Mouse (Mus musculus) CH12.LX (cell line): ENCODE results near the gene Cabp5. TPM values are rescaled to one million over a fixed set of nuclear protein-coding genes. Genes with fewer than 3 reads are reported as not detected.
"Not testable (repeated sequence)": the region's sequence is repeated elsewhere in the genome, so short reads cannot be mapped to it uniquely, and the experiment has no call there.

Experiments used
- DNase-seq: peaks from one replicate; pipeline ENCODE4 v3.0.0-alpha.2; 2013; ENCODE audit errors: extremely low read depth
- H3K27ac ChIP-seq: 2 replicates; pipeline ENCODE4 v1.5.1; 2012; ENCODE audit warnings: low read depth, mild to moderate bottlenecking, control low read depth, moderate library complexity; ENCODE audit not compliant: insufficient read depth
- H3K27me3 ChIP-seq: replicated peaks from 2 replicates; pipeline ENCODE3; 2012; ENCODE audit warnings: inconsistent platforms
- H3K36me3 ChIP-seq, 2 experiments: replicated peaks in 1 of 2; 2 replicates each; pipeline versions ENCODE3 to v1.6.1; 2012; ENCODE audit warnings: inconsistent platforms in 1 of 2, low read length in 1 of 2, mild to moderate bottlenecking in 1 of 2, mixed read lengths in 1 of 2, moderate library complexity in 1 of 2; ENCODE audit not compliant: control insufficient read depth in 1 of 2, insufficient read depth in 1 of 2
- H3K4me1 ChIP-seq, 2 experiments: 2 replicates each; pipeline ENCODE4 v1.6.1; 2012; ENCODE audit warnings: inconsistent platforms in 1 of 2, moderate library complexity in 1 of 2; ENCODE audit not compliant: insufficient read depth in 2 of 2, control insufficient read depth in 1 of 2
- H3K4me2 ChIP-seq: 2 replicates; pipeline ENCODE4 v1.6.1; 2012; ENCODE audit warnings: low read depth, mild to moderate bottlenecking, control low read depth; ENCODE audit not compliant: poor library complexity, insufficient read depth, severe bottlenecking
- H3K4me3 ChIP-seq, 3 experiments: fragments of 150-350 bp in 1 of 3; sonication (generic) in 1 of 3; replicated peaks in 1 of 3; 2 replicates each; pipeline versions ENCODE3 to v1.5.1; 2011 to 2012; ENCODE audit warnings: low read depth in 2 of 3, low read length in 2 of 3, mild to moderate bottlenecking in 2 of 3, moderate library complexity in 2 of 3, control low read depth in 1 of 3, improper control_type of control experiment in 1 of 3, inconsistent platforms in 1 of 3, mixed read lengths in 1 of 3; ENCODE audit not compliant: poor library complexity in 1 of 3
- H3K79me2 ChIP-seq: replicated peaks from 2 replicates; pipeline ENCODE4 v1.6.1; 2012; ENCODE audit warnings: mild to moderate bottlenecking, moderate library complexity; ENCODE audit not compliant: control insufficient read depth, poor library complexity, insufficient read depth, severe bottlenecking; ENCODE audit errors: extremely low read depth
- H3K9ac ChIP-seq: 2 replicates; pipeline ENCODE4 v1.6.1; 2012; ENCODE audit warnings: low read depth, mild to moderate bottlenecking, control low read depth, moderate library complexity; ENCODE audit not compliant: insufficient read depth
- H3K9me3 ChIP-seq: replicated peaks from 2 replicates; pipeline ENCODE3; 2012; ENCODE audit warnings: low read length, inconsistent platforms, mixed read lengths
- CHD1 ChIP-seq: IDR thresholded peaks from 2 replicates; pipeline ENCODE4 v1.6.1; 2012; ENCODE audit warnings: low read depth, low read length, improper control_type of control experiment, inconsistent platforms
- E2F4 ChIP-seq: IDR thresholded peaks from 2 replicates; pipeline ENCODE4 v1.6.1; 2011; ENCODE audit warnings: low read depth, low read length, improper control_type of control experiment; ENCODE audit not compliant: insufficient replicate concordance
- IRF4 ChIP-seq: IDR thresholded peaks from 2 replicates; pipeline ENCODE4 v1.6.1; 2014; ENCODE audit warnings: low read depth, mild to moderate bottlenecking, inconsistent platforms, low read length, improper control_type of control experiment
- JUN ChIP-seq: IDR thresholded peaks from 2 replicates; pipeline ENCODE4 v1.6.1; 2011; ENCODE audit warnings: low read depth, mild to moderate bottlenecking, low read length, improper control_type of control experiment, moderate library complexity; ENCODE audit not compliant: insufficient read depth
- MXI1 ChIP-seq: IDR thresholded peaks from 2 replicates; pipeline ENCODE4 v1.6.1; 2011; ENCODE audit warnings: mild to moderate bottlenecking, low read depth, low read length, improper control_type of control experiment
- ZC3H11A ChIP-seq: IDR thresholded peaks from 2 replicates; pipeline ENCODE4 v1.6.1; 2012; ENCODE audit warnings: low read depth, mild to moderate bottlenecking, inconsistent platforms, low read length, improper control_type of control experiment
- ZKSCAN1 ChIP-seq: IDR thresholded peaks from 2 replicates; pipeline ENCODE4 v1.6.1; 2012; ENCODE audit warnings: low read depth, inconsistent platforms, low read length, improper control_type of control experiment, borderline replicate concordance
- dilution Hi-C: fragments of 300-500 bp; cut with MboI; formaldehyde crosslinking; loops from 2 replicates; pipeline ENCODE4 v1.14.3; 2020; ENCODE audit warnings: low sequenced_read_pairs; ENCODE audit not compliant: extremely low pct_unique_long_range_greater_than_20kb, extremely low pct_ligation_motif_present
- in situ Hi-C: fragments of 300-500 bp; cut with MboI; formaldehyde crosslinking; loops from 3 replicates; pipeline ENCODE4 v1.14.3; 2019; ENCODE audit warnings: low sequenced_read_pairs, low pct_ligation_motif_present, low pct_unique_long_range_greater_than_20kb, mixed read lengths
- polyA plus RNA-seq: library from polyadenylated mRNA; unstranded; fragments of >175 nt; gene quantifications from 2 replicates; pipeline ENCODE4 v1.2.1, GENCODE M21; 2012; ENCODE audit warnings: low read depth; ENCODE audit not compliant: insufficient read length
- total RNA-seq, 2 experiments: library from RNA; depleted of rRNA; stranded (reverse); fragments of 300-350 nt in 1 of 2; fragments of >200 nt in 1 of 2; gene quantifications; 2 replicates each; pipeline ENCODE4 v1.2.3; 2012 to 2014

Cabp5 gene
- total and polyA plus RNA-seq, 3 experiments, result not detected

DNA sequence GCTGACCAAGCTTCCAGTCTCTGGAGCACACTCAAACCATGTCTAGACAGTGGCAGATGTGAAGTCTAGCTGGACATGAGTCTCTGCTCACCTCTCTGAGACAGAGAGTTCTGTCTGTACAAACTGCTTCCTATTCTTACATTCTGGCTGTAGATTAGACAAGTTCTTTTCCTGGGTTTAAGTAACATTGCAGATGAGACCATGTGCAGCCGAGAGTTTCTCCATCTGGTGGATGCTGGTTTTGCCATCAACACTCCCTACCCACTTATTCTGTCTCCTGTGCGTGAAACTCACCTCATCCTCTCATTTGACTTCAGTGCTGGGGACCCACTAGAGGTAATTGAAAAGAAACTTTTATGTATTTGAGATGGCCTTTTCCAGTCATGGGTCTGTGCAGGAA is 17.3 kb upstream of the Cabp5 start:
- no peak overlapping the region for H3K4me3 ChIP-seq
- H3K9me3 ChIP-seq, result no peaks in the 10 kb centered on the region
- H3K9ac ChIP-seq, result no peak overlapping the region
- H3K4me1 ChIP-seq, result no peaks in the 10 kb centered on the region
- no peaks in the 10 kb centered on the region for H3K36me3 ChIP-seq
- DNase-seq, result no peak
- TF ChIP-seq MXI1 (no peak), E2F4 (no peak), ZKSCAN1 (no peak), CHD1 (no peak), JUN (no peak), ZC3H11A (no peak), IRF4 (no peak)
- dilution Hi-C loops, result no loop called here
- no peaks in the 10 kb centered on the region for H3K27me3 ChIP-seq
- in situ Hi-C loops, result no loop called here
- no peaks in the 10 kb centered on the region for H3K79me2 ChIP-seq
- H3K27ac ChIP-seq, result no peak overlapping the region
- H3K4me2 ChIP-seq, result no peak overlapping the region

DNA sequence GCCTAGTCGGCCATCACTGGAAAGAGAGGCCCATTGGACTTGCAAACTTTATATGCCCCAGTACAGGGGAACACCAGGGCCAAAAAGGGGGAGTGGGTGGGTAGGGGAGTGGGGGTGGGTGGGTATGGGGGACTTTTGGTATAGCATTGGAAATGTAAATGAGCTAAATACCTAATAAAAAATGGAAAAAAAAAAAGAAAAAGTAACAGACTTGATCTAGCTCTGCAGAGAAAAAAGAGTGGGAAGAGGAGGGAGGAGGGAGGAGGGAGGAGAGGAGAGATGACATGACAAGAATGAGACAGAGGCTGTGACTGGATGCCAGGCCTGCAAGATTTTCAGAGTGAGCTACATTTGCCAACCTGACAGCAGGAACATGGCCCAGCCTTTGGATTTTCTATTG is 52.6 kb downstream of the Cabp5 start, which contains the start of gene Bsph1:
TSS of gene Bsph1 (plus strand) at position 301 of the 400 bp plus-strand sequence.
- H3K79me2 ChIP-seq, H3K9ac ChIP-seq, DNase-seq, H3K27ac ChIP-seq, dilution Hi-C loops, H3K4me1 ChIP-seq, H3K4me3 ChIP-seq, H3K4me2 ChIP-seq, H3K36me3 ChIP-seq, H3K9me3 ChIP-seq, in situ Hi-C loops: not testable (repeated sequence)
- H3K27me3 ChIP-seq, result peaks cover 14% of the 10 kb centered on the region

Other genes starting within 250 kb of the Cabp5 start
- gene Vmn1r88, start 238.6 kb upstream of the Cabp5 start, total RNA-seq (2012; rRNA removed), result 0.29 and 0.34 TPM in 2 replicates
- gene Vmn1r88, start 238.6 kb upstream of the Cabp5 start, total RNA-seq (2014; rRNA removed), result 0.03 TPM in 1 of 2 replicates, not detected in the other
- gene Vmn1r88, start 238.6 kb upstream of the Cabp5 start, polyA plus RNA-seq, result 0.07 and 0.10 TPM in 2 replicates
- not detected in 2 replicates for gene Vmn1r89, start 185.1 kb upstream of the Cabp5 start, total RNA-seq (2012; rRNA removed)
- not detected in 2 replicates for gene Vmn1r89, start 185.1 kb upstream of the Cabp5 start, total RNA-seq (2014; rRNA removed)
- gene Vmn1r89, start 185.1 kb upstream of the Cabp5 start, polyA plus RNA-seq, result not detected in 2 replicates
- 82.4 and 86.2 TPM in 2 replicates for gene Lig1, start 120.8 kb upstream of the Cabp5 start, total RNA-seq (2012; rRNA removed)
- gene Lig1, start 120.8 kb upstream of the Cabp5 start, total RNA-seq (2014; rRNA removed), result 34.8 and 42.0 TPM in 2 replicates
- gene Lig1, start 120.8 kb upstream of the Cabp5 start, polyA plus RNA-seq, result 163 and 204 TPM in 2 replicates
- gene Zswim9, start 119.4 kb upstream of the Cabp5 start, total RNA-seq (2012; rRNA removed), result 3.8 and 4.2 TPM in 2 replicates
- gene Zswim9, start 119.4 kb upstream of the Cabp5 start, total RNA-seq (2014; rRNA removed), result 1.2 and 1.3 TPM in 2 replicates
- gene Zswim9, start 119.4 kb upstream of the Cabp5 start, polyA plus RNA-seq, result 5.1 and 5.5 TPM in 2 replicates
- 0.17 and 0.55 TPM in 2 replicates for gene Pla2g4c, start 73.5 kb upstream of the Cabp5 start, total RNA-seq (2012; rRNA removed)
- 1.1 TPM in 2 replicates for gene Pla2g4c, start 73.5 kb upstream of the Cabp5 start, total RNA-seq (2014; rRNA removed)
- gene Pla2g4c, start 73.5 kb upstream of the Cabp5 start, polyA plus RNA-seq, result 1.4 and 1.7 TPM in 2 replicates
- not detected in 2 replicates for gene Bsph1, start 52.7 kb downstream of the Cabp5 start, total RNA-seq (2012; rRNA removed)
- gene Bsph1, start 52.7 kb downstream of the Cabp5 start, total RNA-seq (2014; rRNA removed), result not detected in 2 replicates
- not detected in 2 replicates for gene Bsph1, start 52.7 kb downstream of the Cabp5 start, polyA plus RNA-seq
- not detected in 2 replicates for gene Bsph2, start 172.9 kb downstream of the Cabp5 start, total RNA-seq (2012; rRNA removed)
- gene Bsph2, start 172.9 kb downstream of the Cabp5 start, total RNA-seq (2014; rRNA removed), result not detected in 2 replicates
- not detected in 2 replicates for gene Bsph2, start 172.9 kb downstream of the Cabp5 start, polyA plus RNA-seq
- not detected in 2 replicates for gene Sult2a5, start 225.8 kb downstream of the Cabp5 start, total RNA-seq (2012; rRNA removed)
- gene Sult2a5, start 225.8 kb downstream of the Cabp5 start, total RNA-seq (2014; rRNA removed), result not detected in 2 replicates
- not detected in 2 replicates for gene Sult2a5, start 225.8 kb downstream of the Cabp5 start, polyA plus RNA-seq